Mouse (Mus musculus) C2C12 (cell line): ENCODE results near the gene Unc119. TPM values are rescaled to one million over a fixed set of nuclear protein-coding genes. Genes with fewer than 3 reads are reported as not detected.

ENCODE experiments used
- H3K27me3 ChIP-seq: one replicate; pipeline ENCODE4 v1.6.1; 2011; ENCODE audit not compliant: control insufficient read depth, insufficient read depth, insufficient read length
- H3K36me3 ChIP-seq: one replicate; pipeline ENCODE4 v1.6.1; 2011; ENCODE audit not compliant: control insufficient read depth, insufficient read depth
- H3K4me3 ChIP-seq: one replicate; pipeline ENCODE4 v1.5.1; 2011; ENCODE audit warnings: mild to moderate bottlenecking, control low read depth; ENCODE audit not compliant: poor library complexity, insufficient read depth, severe bottlenecking
- H3K79me2 ChIP-seq: one replicate; pipeline ENCODE4 v1.6.1; 2011; ENCODE audit not compliant: control insufficient read depth, insufficient read depth
- H3K79me3 ChIP-seq: one replicate; pipeline ENCODE4 v1.6.1; 2011; ENCODE audit warnings: low read depth, control low read depth
- H3ac ChIP-seq: one replicate; pipeline ENCODE3; 2011; ENCODE audit warnings: low read depth; ENCODE audit not compliant: control insufficient read depth, insufficient read length
- CEBPB ChIP-seq: IDR thresholded peaks from one replicate; pipeline ENCODE4 v1.6.1; 2011; ENCODE audit warnings: low read depth, mild to moderate bottlenecking, control low read depth, moderate library complexity
- CTCF ChIP-seq: IDR thresholded peaks from one replicate; pipeline ENCODE4 v1.5.1; 2011; ENCODE audit not compliant: control insufficient read depth, insufficient read depth, insufficient read length
- FOSL1 ChIP-seq: IDR thresholded peaks from one replicate; pipeline ENCODE4 v1.8.0; 2011; ENCODE audit warnings: mild to moderate bottlenecking, low read length; ENCODE audit not compliant: poor library complexity, insufficient read depth, severe bottlenecking
- MAX ChIP-seq: IDR thresholded peaks from one replicate; pipeline ENCODE4 v1.6.1; 2011; ENCODE audit warnings: mild to moderate bottlenecking, control low read depth
- MYOD1 ChIP-seq: IDR thresholded peaks from one replicate; pipeline ENCODE4 v1.6.1; 2011; ENCODE audit warnings: low read depth; ENCODE audit not compliant: control insufficient read depth, insufficient read length
- MYOG ChIP-seq: IDR thresholded peaks from one replicate; pipeline ENCODE4 v1.6.1; 2011; ENCODE audit not compliant: control insufficient read depth, insufficient read length; ENCODE audit errors: extremely low read depth
- USF1 ChIP-seq: IDR thresholded peaks from one replicate; pipeline ENCODE4 v1.6.1; 2011; ENCODE audit warnings: low read depth, mild to moderate bottlenecking, control low read depth, moderate library complexity
- polyA plus RNA-seq: library from polyadenylated mRNA; unstranded; fragments of >200 nt; fragmentation: generic; extraction: Trizol; gene quantifications from one replicate; pipeline ENCODE4 v1.2.1, GENCODE M21; 2012; ENCODE audit warnings: missing spikeins

Unc119 gene
- polyA plus RNA-seq, 1 experiment, result 29.5 TPM

GRCm38 (mm10) chr11:78385776-78386175 lies 42.5 kb downstream of the Unc119 start:
- H3K79me2 ChIP-seq, result no peaks in the 10 kb centered on the region
- no peak overlapping the region for H3K4me3 ChIP-seq
- TF ChIP-seq MYOG, result no peak
- peak; percentile 34 for TF ChIP-seq MYOD1
- no peaks in the 10 kb centered on the region for H3K79me3 ChIP-seq
- H3K27me3 ChIP-seq, result no peaks in the 10 kb centered on the region
- H3K36me3 ChIP-seq, result no peaks in the 10 kb centered on the region
- no peak overlapping the region for H3ac ChIP-seq

DNA sequence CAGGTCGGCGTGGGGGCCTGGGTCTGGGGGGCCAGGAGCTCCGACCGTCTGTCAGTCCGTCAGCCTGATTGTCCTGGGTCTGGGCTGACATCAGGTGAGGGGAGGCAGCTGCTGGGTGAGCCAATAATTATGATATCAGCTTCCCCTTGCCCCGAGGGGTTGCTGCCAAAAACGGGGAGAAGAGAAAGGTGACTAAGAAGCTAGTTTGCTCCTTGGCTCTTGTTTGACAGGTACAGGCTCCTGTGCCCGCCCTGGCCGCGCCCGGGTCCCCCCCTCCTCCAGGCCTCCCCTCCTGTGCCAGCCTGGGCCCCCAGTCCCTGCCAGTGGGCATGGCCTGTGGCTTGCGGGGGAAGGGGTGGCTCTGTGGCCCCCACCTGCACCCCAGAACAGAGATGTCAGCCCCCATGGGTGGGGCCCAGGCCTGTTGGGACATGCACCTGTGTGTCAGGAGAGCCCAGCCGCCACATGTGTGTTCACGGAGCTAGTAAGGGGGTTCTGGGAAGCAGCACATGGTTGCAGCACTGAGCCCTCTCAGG lies 43.3 kb downstream of the Unc119 start, which contains the start of gene Foxn1:
Foxn1 (minus strand) TSS at position 51 of the 536 bp plus-strand sequence.
- no peak for TF ChIP-seq MAX
- no peak for TF ChIP-seq CTCF
- TF ChIP-seq MYOD1, result no peak
- TF ChIP-seq MYOG, result no peak
- TF ChIP-seq USF1, result no peak
- no peak for TF ChIP-seq FOSL1
- no peak for TF ChIP-seq CEBPB
- Histone ChIP-seq H3K79me3 (no peaks in the 10 kb centered on the region), H3K4me3 (no peak within 1 kb of the TSS), H3K27me3 (no peaks in the 10 kb centered on the region), H3K36me3 (no peaks in the 10 kb centered on the region), H3ac (no peak within 1 kb of the TSS), H3K79me2 (no peaks in the 10 kb centered on the region)

- no peaks in the 10 kb centered on the region for H3K79me3 ChIP-seq
- TF ChIP-seq MYOG (no peak), CTCF (no peak), FOSL1 (no peak), MYOD1 (no peak), MAX (no peak), CEBPB (no peak), USF1 (no peak)
- no peak overlapping the region for H3ac ChIP-seq
- H3K79me2 ChIP-seq, result no peaks in the 10 kb centered on the region
- no peak overlapping the region for H3K4me3 ChIP-seq
- H3K36me3 ChIP-seq, result no peaks in the 10 kb centered on the region
- no peaks in the 10 kb centered on the region for H3K27me3 ChIP-seq
These were observed 49.4 kb downstream of the Unc119 start for GRCm38 (mm10) chr11:78392728-78393127.

DNA sequence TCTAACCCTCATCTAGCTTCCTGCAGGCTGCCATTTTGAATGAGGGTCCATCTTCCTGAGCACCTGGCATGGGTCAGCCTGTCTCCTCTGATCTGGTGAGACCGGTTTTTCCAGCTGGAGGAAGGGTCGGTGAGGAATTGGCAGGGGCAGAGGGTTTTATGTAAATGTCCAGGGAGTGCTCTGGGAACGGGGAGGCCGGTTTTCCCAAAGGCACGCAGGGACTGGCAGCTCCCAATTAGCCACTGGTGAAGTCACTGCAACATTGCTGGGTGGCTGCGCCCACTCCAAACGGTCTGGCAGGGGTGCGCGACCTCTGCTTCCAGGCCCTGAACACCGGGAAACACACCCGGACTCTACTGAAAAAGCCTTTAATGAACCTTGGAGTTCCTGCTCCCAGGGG lies 53.7 kb downstream of the Unc119 start:
- no peaks in the 10 kb centered on the region for H3K27me3 ChIP-seq
- H3K4me3 ChIP-seq, result no peak overlapping the region
- no peak overlapping the region for H3ac ChIP-seq
- H3K79me3 ChIP-seq, result no peaks in the 10 kb centered on the region
- H3K36me3 ChIP-seq, result no peaks in the 10 kb centered on the region
- no peaks in the 10 kb centered on the region for H3K79me2 ChIP-seq
- TF ChIP-seq MYOG (no peak), CEBPB (no peak), MAX (no peak), FOSL1 (no peak)

GRCm38 (mm10) chr11:78397397-78397796 lies 54.1 kb downstream of the Unc119 start:
- H3K36me3 ChIP-seq, result no peaks in the 10 kb centered on the region
- no peaks in the 10 kb centered on the region for H3K27me3 ChIP-seq
- TF ChIP-seq MYOD1, result no peak
- TF ChIP-seq CEBPB, result no peak
- no peak for TF ChIP-seq FOSL1
- TF ChIP-seq CTCF, result peak; percentile 61
- no peaks in the 10 kb centered on the region for H3K79me2 ChIP-seq
- no peaks in the 10 kb centered on the region for H3K79me3 ChIP-seq
- no peak overlapping the region for H3K4me3 ChIP-seq
- H3ac ChIP-seq, result no peak overlapping the region

DNA sequence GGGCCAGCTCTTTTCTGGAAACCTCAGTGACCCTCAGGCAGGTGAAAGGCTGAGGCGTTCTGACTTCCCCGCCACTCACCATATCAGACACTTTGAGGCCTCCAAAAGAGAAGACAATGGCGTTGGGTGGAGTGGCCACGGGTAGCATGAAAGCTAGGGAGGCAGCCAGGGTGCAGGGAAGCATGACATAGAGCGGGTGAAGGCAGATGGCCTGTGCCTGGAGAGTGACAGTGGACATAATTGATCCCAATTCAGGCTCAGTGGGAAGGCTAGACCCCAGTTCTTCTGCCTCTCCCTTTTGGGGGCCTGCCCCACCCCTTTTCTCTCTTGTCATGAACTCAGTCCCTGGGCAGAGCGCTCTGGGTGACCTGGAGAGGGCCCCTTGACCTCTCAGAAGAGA lies 54.9 kb downstream of the Unc119 start:
- Histone ChIP-seq H3K4me3 (no peak overlapping the region), H3ac (no peak overlapping the region), H3K36me3 (no peaks in the 10 kb centered on the region), H3K79me2 (no peaks in the 10 kb centered on the region), H3K79me3 (no peaks in the 10 kb centered on the region), H3K27me3 (no peaks in the 10 kb centered on the region)
- no peak for TF ChIP-seq MAX
- no peak for TF ChIP-seq MYOG
- TF ChIP-seq CEBPB, result no peak
- no peak for TF ChIP-seq MYOD1
- TF ChIP-seq USF1, result no peak
- no peak for TF ChIP-seq FOSL1

Other genes with a start within 250 kb of the Unc119 start
- 12.2 TPM for gene Fam222b, start 248.8 kb upstream of the Unc119 start, polyA plus RNA-seq
- gene Traf4, start 177.9 kb upstream of the Unc119 start, polyA plus RNA-seq, result 99.8 TPM
- 8.9 TPM for gene Nek8, start 166.8 kb upstream of the Unc119 start, polyA plus RNA-seq
- gene Tlcd1, start 166.8 kb upstream of the Unc119 start, polyA plus RNA-seq, result 15.9 TPM
- gene Rpl23a, start 159.9 kb upstream of the Unc119 start, polyA plus RNA-seq, result 4,612 TPM
- gene Rab34, start 155.1 kb upstream of the Unc119 start, polyA plus RNA-seq, result 182 TPM
- gene Proca1, start 150.1 kb upstream of the Unc119 start, polyA plus RNA-seq, result 0.18 TPM
- 76.8 TPM for gene Sdf2, start 97.7 kb upstream of the Unc119 start, polyA plus RNA-seq
- gene Supt6, start 97.5 kb upstream of the Unc119 start, polyA plus RNA-seq, result 33.9 TPM
- gene 2610507B11Rik, start 81.7 kb upstream of the Unc119 start, polyA plus RNA-seq, result 82.8 TPM
- gene BC030499, start 52.6 kb upstream of the Unc119 start, polyA plus RNA-seq, result 0.02 TPM
- gene Spag5, start 42.0 kb upstream of the Unc119 start, polyA plus RNA-seq, result 33.1 TPM
- 0.91 TPM for gene Aldoc, start 20.5 kb upstream of the Unc119 start, polyA plus RNA-seq
- gene Pigs, start 15.1 kb upstream of the Unc119 start, polyA plus RNA-seq, result 37.1 TPM
- 0.39 TPM for gene Foxn1, start 43.1 kb downstream of the Unc119 start, polyA plus RNA-seq
- not detected for gene Slc13a2, start 78.7 kb downstream of the Unc119 start, polyA plus RNA-seq
- 7.3 TPM for gene Slc46a1, start 122.2 kb downstream of the Unc119 start, polyA plus RNA-seq
- gene Sarm1, start 154.3 kb downstream of the Unc119 start, polyA plus RNA-seq, result 0.19 TPM
- not detected for gene Vtn, start 155.6 kb downstream of the Unc119 start, polyA plus RNA-seq
- gene Sebox, start 160.0 kb downstream of the Unc119 start, polyA plus RNA-seq, result 0.02 TPM
- 41.3 TPM for gene Tmem199, start 168.7 kb downstream of the Unc119 start, polyA plus RNA-seq
- 111 TPM for gene Poldip2, start 168.7 kb downstream of the Unc119 start, polyA plus RNA-seq
- gene Tnfaip1, start 192.8 kb downstream of the Unc119 start, polyA plus RNA-seq, result 60.7 TPM
- 61.1 TPM for gene Ift20, start 192.9 kb downstream of the Unc119 start, polyA plus RNA-seq
- 164 TPM for gene Tmem97, start 207.3 kb downstream of the Unc119 start, polyA plus RNA-seq